Comparison of ENCODE assay signal across 10 mouse cellular contexts in genomic region chr9:96879024-96879423, GRCm38 (mm10). TPM values are rescaled to one million over a fixed set of nuclear protein-coding genes. Genes with fewer than 3 reads are reported as not detected.
DNase-seq lines count a peak whose midpoint lies in the region; ATAC-seq and TF ChIP-seq lines count a peak whose summit lies in the region.
"Had no signal": no experiment of that assay in that cellular context is flagged by ENCODE, and none has a peak within 500 bp of the region (broad histone marks: within the 10 kb centered on the region; RNA-seq: fewer than 3 reads in every experiment).

No protein-coding gene starts in this region.

- no peak overlapping the region for H3K9ac ChIP-seq in heart, embryonic 11.5 days (ENCODE audit: low read depth, low read length)
- no peak overlapping the region for H3K9ac ChIP-seq in liver, postnatal 0 days (replicated peaks)
- H3K9ac ChIP-seq: limb, embryonic 15.5 days had no signal

- TF ChIP-seq POLR2A in lung, adult 2 months (IDR thresholded peaks at IDR 0.05; ENCODE audit: borderline replicate concordance, extremely low read depth, low read depth, low read length): no peak
- TF ChIP-seq POLR2A in olfactory bulb, adult 2 months (IDR thresholded peaks at IDR 0.05; ENCODE audit: insufficient read depth, low read depth, low read length): no peak

- H3K27me3 ChIP-seq in heart, embryonic 11.5 days (ENCODE audit: control insufficient read depth, insufficient read depth, low read length): no peaks in the 10 kb centered on the region
- H3K27me3 ChIP-seq in liver, postnatal 0 days (ENCODE audit: insufficient read depth, low read length): no peaks in the 10 kb centered on the region
- H3K27me3 ChIP-seq: limb, embryonic 15.5 days had no signal

- intact Hi-C loops in left cerebral cortex, postnatal 14 days (cut with DNase I): no loop called here

- TF ChIP-seq CTCF in lung, adult 2 months (IDR thresholded peaks at IDR 0.05; ENCODE audit: insufficient read depth, low read length): no peak
- TF ChIP-seq CTCF in olfactory bulb, adult 2 months (IDR thresholded peaks at IDR 0.05; ENCODE audit: insufficient read depth, low read depth, low read length): no peak
- no peak for TF ChIP-seq CTCF in liver, postnatal 0 days (IDR thresholded peaks at IDR 0.05; ENCODE audit: low read depth)

- ATAC-seq in heart, embryonic 11.5 days (replicated peaks; ENCODE audit: insufficient number of reproducible peaks, low FRiP score, low TSS enrichment): 0 out of 2 replicates have a peak, but pooled peaks have one; percentile 35
- ATAC-seq in liver, postnatal 0 days: no peak

- WGBS in lung, adult 2 months: 47% methylated on average over 6 of the region's 6 CpGs
- 41% methylated on average over 6 of the region's 6 CpGs for WGBS in heart, embryonic 11.5 days (ENCODE audit: insufficient replicate concordance)
- WGBS in olfactory bulb, adult 2 months: 85% methylated on average over 6 of the region's 6 CpGs
- 82% methylated on average over 6 of the region's 6 CpGs for WGBS in liver, postnatal 0 days (ENCODE audit: insufficient replicate concordance)

- DNase-seq in lung, adult 18-20 months: peak; percentile 36 to 68
- DNase-seq in lung, adult 2 months: no peak
- peak; percentile 90 for DNase-seq in cerebellum, postnatal 14 days
- no peak for DNase-seq in layer of hippocampus, postnatal 25 days (ENCODE audit: extremely low spot score in 1 of 2, low spot score in 1 of 2)
- DNase-seq in left cerebral cortex, postnatal 14 days (ENCODE audit: low spot score in 2 of 2): no peak
- no peak for DNase-seq in liver, postnatal 0 days
- DNase-seq: right cerebral cortex, postnatal 14 days had no signal

- H3K9me3 ChIP-seq in heart, embryonic 11.5 days (replicated peaks; ENCODE audit: control insufficient read depth, low read length): no peaks in the 10 kb centered on the region
- no peaks in the 10 kb centered on the region for H3K9me3 ChIP-seq in liver, postnatal 0 days (ENCODE audit: low read length)
- H3K9me3 ChIP-seq: limb, embryonic 15.5 days had no signal

- peak overlapping the region; percentile 11; the same call in 1 of the 2 replicates for H3K27ac ChIP-seq in heart, embryonic 11.5 days (ENCODE audit: low read depth, low read length)
- 0 out of 2 replicates have a peak overlapping the region, but pooled peaks have one; percentile 88 for H3K27ac ChIP-seq in olfactory bulb, adult 2 months (ENCODE audit: insufficient read depth, low read depth, low read length)
- no peak overlapping the region for H3K27ac ChIP-seq in liver, postnatal 0 days (ENCODE audit: low read depth)
- H3K27ac ChIP-seq: limb, embryonic 15.5 days had no signal

- no peak overlapping the region for H3K4me3 ChIP-seq in lung, adult 2 months (replicated peaks; ENCODE audit: extremely low read depth, low read depth, low read length)
- no peak overlapping the region for H3K4me3 ChIP-seq in heart, embryonic 11.5 days (ENCODE audit: low read depth, low read length)
- no peak overlapping the region for H3K4me3 ChIP-seq in olfactory bulb, adult 2 months (ENCODE audit: insufficient read depth, low read depth, low read length)
- H3K4me3 ChIP-seq in liver, postnatal 0 days (ENCODE audit: low read depth, low read length): no peak overlapping the region
- H3K4me3 ChIP-seq: limb, embryonic 15.5 days had no signal

- no peak overlapping the region for H3K4me2 ChIP-seq in heart, embryonic 11.5 days
- no peak overlapping the region for H3K4me2 ChIP-seq in liver, postnatal 0 days (ENCODE audit: low read depth, low read length)
- H3K4me2 ChIP-seq: limb, embryonic 15.5 days had no signal

- no peak for TF ChIP-seq EP300 in liver, postnatal 0 days (IDR thresholded peaks at IDR 0.05; ENCODE audit: low read depth)

- no peaks in the 10 kb centered on the region for H3K36me3 ChIP-seq in heart, embryonic 11.5 days (ENCODE audit: control insufficient read depth, insufficient read depth, low read length)
- no peaks in the 10 kb centered on the region for H3K36me3 ChIP-seq in liver, postnatal 0 days (replicated peaks; ENCODE audit: insufficient read depth, low read length)
- H3K36me3 ChIP-seq: limb, embryonic 15.5 days had no signal

- H3K4me1 ChIP-seq in lung, adult 2 months (ENCODE audit: control insufficient read depth, insufficient read depth, low read length): 0 out of 2 replicates have a peak, but pooled peaks cover 2% of the 10 kb centered on the region
- H3K4me1 ChIP-seq in heart, embryonic 11.5 days (ENCODE audit: control insufficient read depth, insufficient read depth, low read length): peaks cover 36% of the 10 kb centered on the region
- H3K4me1 ChIP-seq in olfactory bulb, adult 2 months (ENCODE audit: control insufficient read depth, insufficient read depth, low read length): peaks cover 51% of the 10 kb centered on the region
- no peaks in the 10 kb centered on the region for H3K4me1 ChIP-seq in liver, postnatal 0 days (ENCODE audit: insufficient read depth)

RNA-seq across cellular contexts. Expression of gene Pxylp1, which starts 13.4 kb away (rescaled TPM):
- 7.2 and 8.6 TPM in 2 replicates for polyA plus RNA-seq in lung, adult 2 months (2012; rRNA removed)
- 31.3 and 33.7 TPM in 2 replicates for polyA plus RNA-seq in heart, embryonic 11.5 days (2014; fragmentation: Nextera tagmentation; extraction: Ambion mirVana)
- not detected in 2 replicates for polyA plus RNA-seq in olfactory bulb, adult 2 months (2012; ENCODE audit: insufficient read depth, insufficient read length, low replicate concordance, missing spikeins)
- 10 to 100 TPM; 15.4 to 16.3 TPM for total RNA-seq in layer of hippocampus, postnatal 25 days (2021)
- total RNA-seq in left cerebral cortex, postnatal 14 days (2021): 10 to 100 TPM; 13.4 to 17.8 TPM
- 4.9 and 5.3 TPM in 2 replicates for polyA plus RNA-seq in liver, postnatal 0 days (2015; fragmentation: Nextera tagmentation; extraction: Ambion mirVana)

Comparison
In these comparisons a context has a peak if more than half of its experiments do, and no peak if none do; other contexts are left out.
1. DNase-seq: peak in lung, adult 18-20 months (2 of 2) and cerebellum, postnatal 14 days (2 of 2); none in lung, adult 2 months (single experiment), layer of hippocampus, postnatal 25 days (0 of 2), left cerebral cortex, postnatal 14 days (0 of 2) and liver, postnatal 0 days (single experiment).